ENCODE assay signal across 9 mouse cellular contexts in the genomic region with DNA sequence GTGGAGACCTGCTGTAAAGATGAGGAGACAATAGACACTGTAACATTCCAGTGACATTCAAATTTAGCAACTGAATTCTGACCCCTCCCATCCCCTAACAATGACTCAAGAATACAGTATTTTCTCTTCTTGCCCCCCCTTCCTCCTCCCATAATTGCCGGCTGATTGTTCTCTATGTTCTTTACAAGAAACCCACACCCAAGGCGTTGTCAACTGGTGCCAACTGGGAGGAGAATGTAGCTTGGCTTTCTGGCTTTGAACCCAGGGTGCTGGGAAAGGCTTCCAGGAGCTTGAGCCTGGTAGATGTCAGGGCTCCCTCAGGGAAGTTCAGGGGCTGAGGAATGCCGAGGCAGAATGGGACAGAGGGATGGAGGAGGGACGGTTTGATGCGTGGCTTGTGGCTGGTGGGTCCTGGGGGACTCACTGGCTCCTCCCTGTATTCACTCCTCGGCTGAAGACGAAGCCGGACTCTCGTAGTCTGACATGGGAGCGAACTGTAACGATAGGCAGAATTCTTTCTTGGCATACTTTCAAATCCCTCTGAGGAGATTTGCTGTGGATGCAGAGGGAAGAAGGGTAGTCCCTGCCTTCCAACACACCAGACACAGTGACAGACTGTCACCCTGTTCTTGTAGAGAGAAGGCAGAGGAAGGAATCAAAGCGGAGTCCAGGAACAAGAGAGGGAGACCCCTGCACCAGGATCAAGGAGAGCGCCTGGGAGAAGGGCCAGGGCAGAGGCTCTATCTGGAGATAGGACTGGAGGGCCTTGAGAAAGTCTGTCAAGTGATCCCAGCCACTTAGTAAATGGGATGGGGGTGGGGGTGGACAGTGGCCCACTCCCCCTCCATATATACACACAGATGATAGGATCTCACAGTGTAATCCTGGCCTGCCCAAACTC. TPM values are rescaled to one million over a fixed set of nuclear protein-coding genes. Genes with fewer than 3 reads are reported as not detected.
DNase-seq lines count a peak whose midpoint lies in the region; ATAC-seq lines count a peak whose summit lies in the region.
"Had no signal": no experiment of that assay in that cellular context is flagged by ENCODE, and none has a peak within 500 bp of the region (broad histone marks: within the 10 kb centered on the region; RNA-seq: fewer than 3 reads in every experiment).

No protein-coding gene starts in this region.

- no peaks in the 10 kb centered on the region for H3K9me3 ChIP-seq in midbrain, embryonic 10.5 days (replicated peaks)
- H3K9me3 ChIP-seq in midbrain, embryonic 15.5 days = no peaks in the 10 kb centered on the region
- H3K9me3 ChIP-seq in embryonic facial prominence, embryonic 12.5 days = no peaks in the 10 kb centered on the region
- no peaks in the 10 kb centered on the region for H3K9me3 ChIP-seq in heart, embryonic 15.5 days (replicated peaks)
- H3K9me3 ChIP-seq in limb, embryonic 15.5 days = no peaks in the 10 kb centered on the region
- H3K9me3 ChIP-seq: liver, embryonic 15.5 days had no signal

- DNase-seq in midbrain, embryonic 10.5 days (ENCODE audit: low spot score) = no peak
- no peak for DNase-seq in right cerebral cortex, postnatal 10 days (ENCODE audit: low spot score in 2 of 2)

- no peak overlapping the region for H3K4me2 ChIP-seq in midbrain, embryonic 15.5 days
- H3K4me2 ChIP-seq in embryonic facial prominence, embryonic 12.5 days (replicated peaks) = peak overlapping the region; percentile 31; the same call in 1 of the 2 replicates
- H3K4me2 ChIP-seq in heart, embryonic 15.5 days = 0 out of 2 replicates have a peak overlapping the region, but pooled peaks have one; percentile 3
- H3K4me2 ChIP-seq in limb, embryonic 15.5 days = no peak overlapping the region
- H3K4me2 ChIP-seq: liver, embryonic 15.5 days had no signal

- ATAC-seq in midbrain, embryonic 15.5 days (replicated peaks) = no peak
- no peak; the same call in 1 of the 2 replicates for ATAC-seq in embryonic facial prominence, embryonic 12.5 days (ENCODE audit: insufficient number of reproducible peaks, insufficient read depth, low FRiP score, low TSS enrichment)
- ATAC-seq in heart, embryonic 15.5 days (replicated peaks; ENCODE audit: insufficient number of reproducible peaks, insufficient read depth, low FRiP score, low read depth) = peak; percentile 72
- ATAC-seq in limb, embryonic 15.5 days (ENCODE audit: insufficient number of reproducible peaks, low FRiP score, low TSS enrichment, low read depth) = peak; percentile 46; the same call in 1 of the 2 replicates
- ATAC-seq in granulocyte monocyte progenitor cell, adult 5-6 weeks (replicated peaks; ENCODE audit: poor library complexity, severe bottlenecking) = no peak
- ATAC-seq in activated CD4-positive, CD25-positive, alpha-beta regulatory T cell, adult 4 months = no peak

- peaks cover 10% of the 10 kb centered on the region; the same call in 1 of the 2 replicates for H3K4me1 ChIP-seq in midbrain, embryonic 10.5 days
- peaks cover 11% of the 10 kb centered on the region for H3K4me1 ChIP-seq in midbrain, embryonic 15.5 days
- H3K4me1 ChIP-seq in embryonic facial prominence, embryonic 12.5 days = peaks cover 32% of the 10 kb centered on the region
- peaks cover 31% of the 10 kb centered on the region for H3K4me1 ChIP-seq in heart, embryonic 15.5 days (replicated peaks)
- H3K4me1 ChIP-seq in limb, embryonic 15.5 days = peaks cover 28% of the 10 kb centered on the region
- H3K4me1 ChIP-seq: liver, embryonic 15.5 days had no signal

- H3K27me3 ChIP-seq in midbrain, embryonic 10.5 days (ENCODE audit: low read depth, poor library complexity, severe bottlenecking) = no peaks in the 10 kb centered on the region
- H3K27me3 ChIP-seq in midbrain, embryonic 15.5 days (replicated peaks) = no peaks in the 10 kb centered on the region
- H3K27me3 ChIP-seq in embryonic facial prominence, embryonic 12.5 days = no peaks in the 10 kb centered on the region
- H3K27me3 ChIP-seq in heart, embryonic 15.5 days = no peaks in the 10 kb centered on the region
- H3K27me3 ChIP-seq in limb, embryonic 15.5 days = no peaks in the 10 kb centered on the region
- H3K27me3 ChIP-seq: liver, embryonic 15.5 days had no signal

- H3K36me3 ChIP-seq in midbrain, embryonic 10.5 days = peaks cover 41% of the 10 kb centered on the region
- H3K36me3 ChIP-seq in midbrain, embryonic 15.5 days (replicated peaks) = no peaks in the 10 kb centered on the region
- H3K36me3 ChIP-seq in embryonic facial prominence, embryonic 12.5 days = peaks cover 42% of the 10 kb centered on the region
- peaks cover 36% of the 10 kb centered on the region for H3K36me3 ChIP-seq in heart, embryonic 15.5 days
- H3K36me3 ChIP-seq in limb, embryonic 15.5 days = peaks cover 50% of the 10 kb centered on the region

- H3K27ac ChIP-seq in midbrain, embryonic 10.5 days (replicated peaks) = 0 out of 2 replicates have a peak overlapping the region, but pooled peaks have one; percentile 42
- H3K27ac ChIP-seq in midbrain, embryonic 15.5 days = no peak overlapping the region
- H3K27ac ChIP-seq in embryonic facial prominence, embryonic 12.5 days = peak overlapping the region; percentile 90
- H3K27ac ChIP-seq in heart, embryonic 15.5 days = peak overlapping the region; percentile 87
- peak overlapping the region; percentile 85 for H3K27ac ChIP-seq in limb, embryonic 15.5 days
- H3K27ac ChIP-seq: liver, embryonic 15.5 days had no signal

- H3K4me3 ChIP-seq in midbrain, embryonic 10.5 days = no peak overlapping the region
- H3K4me3 ChIP-seq in midbrain, embryonic 15.5 days = no peak overlapping the region
- H3K4me3 ChIP-seq in embryonic facial prominence, embryonic 12.5 days = no peak overlapping the region
- H3K4me3 ChIP-seq in heart, embryonic 15.5 days = no peak overlapping the region
- H3K4me3 ChIP-seq in limb, embryonic 15.5 days = no peak overlapping the region
- H3K4me3 ChIP-seq: liver, embryonic 15.5 days had no signal

- 72% methylated on average over 13 of the region's 13 CpGs for WGBS in midbrain, embryonic 10.5 days
- 52% methylated on average over 13 of the region's 13 CpGs for WGBS in midbrain, embryonic 15.5 days
- 26% methylated on average over 13 of the region's 13 CpGs for WGBS in embryonic facial prominence, embryonic 12.5 days
- 26% methylated on average over 13 of the region's 13 CpGs for WGBS in heart, embryonic 15.5 days
- WGBS in limb, embryonic 15.5 days = 31% methylated on average over 13 of the region's 13 CpGs

- no peak overlapping the region for H3K9ac ChIP-seq in midbrain, embryonic 15.5 days
- peak overlapping the region; percentile 36; the same call in 1 of the 2 replicates for H3K9ac ChIP-seq in embryonic facial prominence, embryonic 12.5 days
- peak overlapping the region; percentile 25 for H3K9ac ChIP-seq in heart, embryonic 15.5 days
- no peak overlapping the region for H3K9ac ChIP-seq in limb, embryonic 15.5 days
- H3K9ac ChIP-seq: liver, embryonic 15.5 days had no signal

RNA-seq across cellular contexts. Expression of a gene that starts 8.7 kb away (rescaled TPM):
- polyA plus RNA-seq in midbrain, embryonic 10.5 days (2016; fragmentation: Nextera tagmentation; extraction: Ambion mirVana) = 146 and 175 TPM in 2 replicates
- polyA plus RNA-seq in midbrain, embryonic 15.5 days (2015; fragmentation: Nextera tagmentation; extraction: Ambion mirVana) = 15.7 and 17.8 TPM in 2 replicates
- 117 and 126 TPM in 2 replicates for polyA plus RNA-seq in embryonic facial prominence, embryonic 12.5 days (2016; fragmentation: Nextera tagmentation; extraction: Ambion mirVana)
- polyA plus RNA-seq in heart, embryonic 15.5 days (2015; fragmentation: Nextera tagmentation; extraction: Ambion mirVana) = 69.6 and 88.1 TPM in 2 replicates
- polyA plus RNA-seq in limb, embryonic 15.5 days (2015; fragmentation: Nextera tagmentation; extraction: Ambion mirVana) = 84.3 and 89.8 TPM in 2 replicates
- 31.4 and 46.5 TPM in 2 replicates for total RNA-seq in granulocyte monocyte progenitor cell, adult 5-6 weeks (2014; fragmentation: Nextera tagmentation)
- 117 and 138 TPM in 2 replicates for total RNA-seq in granulocyte monocyte progenitor cell, adult 5-6 weeks (2017)
- 10 to 100 TPM; 18.7 to 25.8 TPM for polyA plus RNA-seq in activated CD4-positive, CD25-positive, alpha-beta regulatory T cell, adult 4 months (2017; shearing (Covaris generic))

RNA-seq across cellular contexts. Expression of a gene that starts 29.8 kb away (rescaled TPM):
- polyA plus RNA-seq in midbrain, embryonic 10.5 days (2016; fragmentation: Nextera tagmentation; extraction: Ambion mirVana) = 8.6 and 9.5 TPM in 2 replicates
- polyA plus RNA-seq in midbrain, embryonic 15.5 days (2015; fragmentation: Nextera tagmentation; extraction: Ambion mirVana) = 5.8 TPM in 2 replicates
- polyA plus RNA-seq in embryonic facial prominence, embryonic 12.5 days (2016; fragmentation: Nextera tagmentation; extraction: Ambion mirVana) = 20.4 and 21.6 TPM in 2 replicates
- polyA plus RNA-seq in heart, embryonic 15.5 days (2015; fragmentation: Nextera tagmentation; extraction: Ambion mirVana) = 20.0 and 26.3 TPM in 2 replicates
- polyA plus RNA-seq in limb, embryonic 15.5 days (2015; fragmentation: Nextera tagmentation; extraction: Ambion mirVana) = 20.9 and 22.7 TPM in 2 replicates
- total RNA-seq in granulocyte monocyte progenitor cell, adult 5-6 weeks (2014; fragmentation: Nextera tagmentation) = 1.5 and 2.1 TPM in 2 replicates
- 0.78 and 1.6 TPM in 2 replicates for total RNA-seq in granulocyte monocyte progenitor cell, adult 5-6 weeks (2017)
- not detected for polyA plus RNA-seq in activated CD4-positive, CD25-positive, alpha-beta regulatory T cell, adult 4 months (2017; shearing (Covaris generic))

RNA-seq across cellular contexts. Expression of a gene that starts 45.5 kb away (rescaled TPM):
- polyA plus RNA-seq in midbrain, embryonic 10.5 days (2016; fragmentation: Nextera tagmentation; extraction: Ambion mirVana) = 52.2 and 58.9 TPM in 2 replicates
- 15.8 and 15.9 TPM in 2 replicates for polyA plus RNA-seq in midbrain, embryonic 15.5 days (2015; fragmentation: Nextera tagmentation; extraction: Ambion mirVana)
- polyA plus RNA-seq in embryonic facial prominence, embryonic 12.5 days (2016; fragmentation: Nextera tagmentation; extraction: Ambion mirVana) = 33.5 and 36.8 TPM in 2 replicates
- 12.9 and 25.0 TPM in 2 replicates for polyA plus RNA-seq in heart, embryonic 15.5 days (2015; fragmentation: Nextera tagmentation; extraction: Ambion mirVana)
- 41.4 and 42.8 TPM in 2 replicates for polyA plus RNA-seq in limb, embryonic 15.5 days (2015; fragmentation: Nextera tagmentation; extraction: Ambion mirVana)
- total RNA-seq in granulocyte monocyte progenitor cell, adult 5-6 weeks (2014; fragmentation: Nextera tagmentation) = 8.9 and 9.0 TPM in 2 replicates
- 13.1 and 15.5 TPM in 2 replicates for total RNA-seq in granulocyte monocyte progenitor cell, adult 5-6 weeks (2017)
- 10 to 100 TPM; 12.6 to 20.6 TPM for polyA plus RNA-seq in activated CD4-positive, CD25-positive, alpha-beta regulatory T cell, adult 4 months (2017; shearing (Covaris generic))

Comparison
In these comparisons a context has a peak if more than half of its experiments do, and no peak if none do; other contexts are left out.
1. ATAC-seq: peak in heart, embryonic 15.5 days (single experiment) and limb, embryonic 15.5 days (single experiment); none in midbrain, embryonic 15.5 days (single experiment), embryonic facial prominence, embryonic 12.5 days (single experiment), granulocyte monocyte progenitor cell, adult 5-6 weeks (single experiment) and activated CD4-positive, CD25-positive, alpha-beta regulatory T cell, adult 4 months (single experiment).
2. H3K4me2 ChIP-seq: peak in embryonic facial prominence, embryonic 12.5 days (single experiment) and heart, embryonic 15.5 days (single experiment); none in midbrain, embryonic 15.5 days (single experiment) and limb, embryonic 15.5 days (single experiment).
3. H3K9ac ChIP-seq: peak in embryonic facial prominence, embryonic 12.5 days (single experiment) and heart, embryonic 15.5 days (single experiment); none in midbrain, embryonic 15.5 days (single experiment) and limb, embryonic 15.5 days (single experiment).